Mouse (Mus musculus): ENCODE data around the gene Cycs.

DNA sequence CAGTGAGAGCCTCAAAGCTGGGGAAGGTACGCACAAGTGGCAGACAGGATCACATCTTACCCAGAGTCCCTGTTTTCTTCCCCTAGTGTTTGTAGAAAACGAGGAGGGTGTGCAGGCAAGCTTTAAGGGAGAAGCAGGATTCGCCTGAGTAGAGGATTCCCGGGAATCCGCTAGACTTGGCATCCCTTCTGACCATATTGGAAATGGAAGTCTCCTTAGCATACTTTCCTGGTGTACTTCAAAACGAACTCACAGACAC, 588 bp upstream of the Cycs start:
- no peak for TF ChIP-seq CTCF (IDR thresholded peaks at IDR 0.05; ENCODE audit: insufficient read depth, low read depth, low read length)
- TF ChIP-seq POLR2A (IDR thresholded peaks at IDR 0.05; ENCODE audit: insufficient read depth, low read depth, low read length) = no peak
